Mouse (Mus musculus) heart, embryonic 14.5 days (tissue): ENCODE measurements around the gene Celf5. TPM values are rescaled to one million over a fixed set of nuclear protein-coding genes. Genes with fewer than 3 reads are reported as not detected.

Experiments
- ATAC-seq: fragments of 200-750 bp; cut with Nextera tagmentation; 2 replicates; pipeline ENCODE4 v1.8.0; 2017; ENCODE audit warnings: low read depth, moderate TSS enrichment; ENCODE audit not compliant: insufficient number of reproducible peaks, insufficient read depth, low FRiP score
- H3K27ac ChIP-seq, 2 experiments: fragments of 200-500 bp in 1 of 2; fragments of 300-500 bp in 1 of 2; sonication (generic) in 1 of 2; replicated peaks in 1 of 2; 2 replicates each; pipeline ENCODE4 v1.5.1; 2012 to 2014; ENCODE audit warnings: low read depth in 2 of 2, low read length in 2 of 2, control low read depth in 1 of 2, mild to moderate bottlenecking in 1 of 2, mixed read lengths in 1 of 2; ENCODE audit not compliant: control insufficient read depth in 1 of 2, insufficient read depth in 1 of 2
- H3K27me3 ChIP-seq: fragments of 300-500 bp; sonication (generic); 2 replicates; pipeline ENCODE4 v1.6.1; 2014; ENCODE audit warnings: mild to moderate bottlenecking, low read length, control low read depth; ENCODE audit not compliant: control insufficient read depth, insufficient read depth
- H3K36me3 ChIP-seq: fragments of 300-500 bp; sonication (generic); 2 replicates; pipeline ENCODE4 v1.6.1; 2014; ENCODE audit warnings: mild to moderate bottlenecking, control low read depth, low read length, mixed read lengths; ENCODE audit not compliant: control insufficient read depth, insufficient read depth
- H3K4me1 ChIP-seq, 2 experiments: fragments of 200-500 bp in 1 of 2; fragments of 300-500 bp in 1 of 2; sonication (generic) in 1 of 2; 2 replicates each; pipeline ENCODE4 v1.6.1; 2012 to 2014; ENCODE audit warnings: low read length in 2 of 2, control low read depth in 1 of 2, mixed read lengths in 1 of 2; ENCODE audit not compliant: control insufficient read depth in 2 of 2, insufficient read depth in 2 of 2
- H3K4me2 ChIP-seq: fragments of 300-500 bp; sonication (generic); 2 replicates; pipeline ENCODE4 v1.6.1; 2014; ENCODE audit warnings: mild to moderate bottlenecking, low read length
- H3K4me3 ChIP-seq, 2 experiments: fragments of 200-500 bp in 1 of 2; fragments of 300-500 bp in 1 of 2; sonication (generic) in 1 of 2; 2 replicates each; pipeline ENCODE4 v1.5.1; 2012 to 2014; ENCODE audit warnings: low read length in 2 of 2, mild to moderate bottlenecking in 2 of 2, control low read depth in 1 of 2, low read depth in 1 of 2, moderate library complexity in 1 of 2; ENCODE audit not compliant: control insufficient read depth in 1 of 2, insufficient read depth in 1 of 2
- H3K9ac ChIP-seq: fragments of 300-500 bp; sonication (generic); 2 replicates; pipeline ENCODE4 v1.6.1; 2014; ENCODE audit warnings: mild to moderate bottlenecking, low read length
- H3K9me3 ChIP-seq: fragments of 300-500 bp; sonication (generic); 2 replicates; pipeline ENCODE4 v1.6.1; 2016; ENCODE audit warnings: low read length, control low read depth; ENCODE audit not compliant: control insufficient read depth
- WGBS: fragments of 180-500 bp; shearing (Covaris S2); extraction: QIAGEN DNeasy Blood & Tissue Kit; methylation state at CpG from one replicate; pipeline ENCODE4 v1.1.7; 2014; 5-methylcytosine and 5-hydroxymethylcytosine counted together
- polyA plus RNA-seq: library from polyadenylated mRNA; unstranded; fragments of >200 nt; fragmentation: Nextera tagmentation; extraction: Ambion mirVana; gene quantifications from 2 replicates; pipeline ENCODE4 v1.2.1, GENCODE M21; 2014

The Celf5 gene
- polyA plus RNA-seq, 1 experiment from 2014 or later, result 0.19 TPM

DNA sequence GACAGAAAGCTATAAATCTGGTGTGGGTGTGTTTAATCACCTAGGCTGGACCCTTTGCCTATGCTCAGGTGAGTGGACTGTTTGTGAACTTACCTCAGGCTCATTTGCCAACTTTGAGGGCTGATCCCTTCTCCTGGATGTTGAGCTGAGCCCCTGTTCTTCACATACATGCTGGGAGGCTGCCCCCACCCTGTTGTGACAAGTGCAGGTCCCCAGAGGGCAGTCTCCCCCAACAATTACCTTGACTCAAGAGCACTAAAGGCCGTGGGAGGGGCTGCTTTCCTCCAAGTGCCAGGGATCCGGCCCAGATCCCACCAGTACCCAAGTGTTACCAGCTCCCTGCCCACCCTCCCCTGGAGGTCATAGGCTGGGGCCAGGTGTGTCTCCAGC, 2.5 kb upstream of the Celf5 start:
- 30% methylated on average over 2 of the region's 2 CpGs for WGBS
- Histone ChIP-seq H3K4me3 (no peak overlapping the region), H3K27ac (no peak overlapping the region), H3K4me1 (peaks cover 8 to 11% of the 10 kb centered on the region in 2 experiments; a peak in 3 of 4 replicates), H3K36me3 (peaks cover 41% of the 10 kb centered on the region), H3K4me2 (no peak overlapping the region), H3K9ac (no peak overlapping the region), H3K27me3 (peaks cover 27% of the 10 kb centered on the region), H3K9me3 (no peaks in the 10 kb centered on the region)
- no peak for ATAC-seq

GRCm38 (mm10) chr10:81484441-81485059, 2.0 kb upstream of the Celf5 start:
- ATAC-seq, result no peak
- H3K9me3 ChIP-seq, result no peaks in the 10 kb centered on the region
- no peak overlapping the region for H3K4me2 ChIP-seq
- WGBS, result 68% methylated on average over 6 of the region's 6 CpGs
- no peak overlapping the region for H3K4me3 ChIP-seq
- H3K27ac ChIP-seq, result no peak overlapping the region
- H3K4me1 ChIP-seq, result peaks cover 8 to 11% of the 10 kb centered on the region in 2 experiments; a peak in 3 of 4 replicates
- no peak overlapping the region for H3K9ac ChIP-seq
- H3K36me3 ChIP-seq, result peaks cover 36% of the 10 kb centered on the region
- peaks cover 31% of the 10 kb centered on the region for H3K27me3 ChIP-seq

GRCm38 (mm10) chr10:81483983-81484382, 1.5 kb upstream of the Celf5 start:
- Histone ChIP-seq H3K9ac (no peak overlapping the region), H3K4me1 (peaks cover 8 to 11% of the 10 kb centered on the region in 2 experiments; a peak in 3 of 4 replicates), H3K4me2 (no peak overlapping the region), H3K27ac (no peak overlapping the region), H3K36me3 (peaks cover 31% of the 10 kb centered on the region), H3K27me3 (peaks cover 31% of the 10 kb centered on the region), H3K9me3 (no peaks in the 10 kb centered on the region), H3K4me3 (no peak overlapping the region)
- ATAC-seq, result no peak
- WGBS, result 22% methylated on average over 9 of the region's 9 CpGs

- Histone ChIP-seq H3K9ac (peak overlapping the region; percentile 66), H3K4me3 (peak overlapping the region; percentile 44 to 48), H3K27ac (no peak overlapping the region), H3K4me1 (peaks cover 0 to 5% of the 10 kb centered on the region in 2 experiments; a peak in 3 of 4 replicates), H3K36me3 (peaks cover 9% of the 10 kb centered on the region), H3K4me2 (peak overlapping the region; percentile 78), H3K9me3 (no peaks in the 10 kb centered on the region), H3K27me3 (peaks cover 44% of the 10 kb centered on the region)
- 4% methylated on average over 35 of the region's 35 CpGs for WGBS
- 0 out of 2 replicates have a peak, but pooled peaks have one; percentile 3 for ATAC-seq
These were observed 640 bp downstream of the Celf5 start for GRCm38 (mm10) chr10:81481605-81482532.

DNA sequence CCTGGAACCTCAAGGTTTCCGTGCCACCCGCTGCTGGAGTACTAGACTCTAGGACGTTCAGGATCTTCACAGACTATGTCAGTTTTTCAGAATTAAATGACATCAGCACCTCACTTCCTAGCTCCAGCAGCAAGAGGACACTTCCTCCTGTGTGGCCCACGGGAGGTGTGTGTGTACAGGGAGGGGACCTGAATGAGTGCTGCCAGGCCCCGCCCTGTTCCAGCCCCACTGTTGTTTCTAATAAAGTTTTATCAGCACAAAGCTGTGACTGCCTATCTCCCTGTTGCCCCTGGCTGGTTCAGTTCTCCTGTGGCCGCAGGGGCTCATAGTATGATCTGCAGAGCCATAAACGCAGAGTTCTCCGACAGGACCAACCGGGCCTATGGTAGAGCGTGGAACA, 8.0 kb downstream of the Celf5 start:
- WGBS, result 75% methylated on average over 10 of the region's 10 CpGs
- Histone ChIP-seq H3K9ac (no peak overlapping the region), H3K9me3 (no peaks in the 10 kb centered on the region), H3K4me2 (no peak overlapping the region), H3K27me3 (peaks cover 77% of the 10 kb centered on the region), H3K4me3 (no peak overlapping the region), H3K4me1 (no peaks in the 10 kb centered on the region), H3K27ac (no peak overlapping the region), H3K36me3 (no peaks in the 10 kb centered on the region)
- ATAC-seq, result no peak

- Histone ChIP-seq H3K4me3 (no peak overlapping the region), H3K9me3 (no peaks in the 10 kb centered on the region), H3K9ac (no peak overlapping the region), H3K36me3 (no peaks in the 10 kb centered on the region), H3K27ac (no peak overlapping the region), H3K27me3 (peaks cover 85% of the 10 kb centered on the region), H3K4me2 (no peak overlapping the region), H3K4me1 (no peaks in the 10 kb centered on the region)
- 5% methylated on average over 22 of the region's 22 CpGs for WGBS
- no peak for ATAC-seq
These were observed 9.5 kb downstream of the Celf5 start for GRCm38 (mm10) chr10:81473003-81473451.

- H3K9me3 ChIP-seq, result no peaks in the 10 kb centered on the region
- 5% methylated on average over 18 of the region's 18 CpGs for WGBS
- H3K27ac ChIP-seq, result no peak overlapping the region
- H3K9ac ChIP-seq, result no peak overlapping the region
- H3K4me1 ChIP-seq, result no peaks in the 10 kb centered on the region
- ATAC-seq, result no peak
- H3K4me2 ChIP-seq, result no peak overlapping the region
- peaks cover 85% of the 10 kb centered on the region for H3K27me3 ChIP-seq
- no peaks in the 10 kb centered on the region for H3K36me3 ChIP-seq
- H3K4me3 ChIP-seq, result no peak overlapping the region
These were observed 10.0 kb downstream of the Celf5 start for GRCm38 (mm10) chr10:81472403-81473002.
